Mouse (Mus musculus): Measurements from ENCODE around the gene Tmem18. TPM values are rescaled to one million over a fixed set of nuclear protein-coding genes. Genes with fewer than 3 reads are reported as not detected.

Tmem18 gene
- total RNA-seq (2017): 11.7 and 23.5 TPM in 2 replicates

DNA sequence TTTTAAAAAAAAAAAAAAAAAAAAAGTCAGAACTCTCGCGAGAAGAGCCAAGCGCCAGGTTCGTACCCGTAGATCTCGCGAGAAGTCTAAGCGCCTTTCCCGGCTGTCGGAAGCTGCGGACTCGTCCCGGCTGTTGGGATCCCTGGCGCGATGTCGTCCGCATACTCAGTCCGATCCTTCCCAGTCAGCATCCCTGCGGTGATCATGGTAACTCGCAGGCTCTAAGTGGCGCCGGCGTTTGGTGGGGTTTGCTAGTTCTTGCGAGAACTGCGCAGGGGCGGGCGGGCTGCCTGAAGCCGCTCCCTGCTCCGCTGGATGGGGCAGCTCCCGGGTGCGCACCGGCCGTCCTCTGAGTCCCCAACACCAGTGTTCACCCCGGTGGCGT is at the start of gene Tmem18:
Tmem18 (plus strand) TSS at position 71 of the 385 bp plus-strand sequence.
- peak; percentile 90 to 93 for ATAC-seq (replicated peaks in 1 of 2; ENCODE audit: insufficient read depth in 1 of 2, low FRiP score in 2 of 2, low TSS enrichment in 1 of 2, low read depth in 1 of 2, poor library complexity in 2 of 2, severe bottlenecking in 2 of 2)

DNA sequence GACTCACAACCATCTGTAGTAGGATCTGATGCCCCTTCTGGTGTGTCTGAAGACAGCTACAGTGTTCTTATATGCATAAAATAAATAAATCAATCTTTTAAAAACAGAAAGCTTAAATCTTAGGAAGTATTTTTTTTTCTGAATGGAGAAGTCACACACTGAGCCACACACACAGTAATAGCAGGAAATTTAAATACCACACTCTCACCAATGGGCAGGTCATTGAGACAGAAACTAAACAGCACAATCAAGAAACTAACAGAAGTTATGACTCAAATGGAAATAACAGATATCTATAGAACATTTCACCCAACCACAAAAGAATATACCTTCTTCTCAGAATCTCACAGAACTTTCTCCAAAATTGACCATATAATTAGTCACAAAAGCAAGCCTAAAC is 26.9 kb upstream of the Tmem18 start:
- no peak for ATAC-seq (replicated peaks in 1 of 2; ENCODE audit: insufficient read depth in 1 of 2, low FRiP score in 2 of 2, low TSS enrichment in 1 of 2, low read depth in 1 of 2, poor library complexity in 2 of 2, severe bottlenecking in 2 of 2)

DNA sequence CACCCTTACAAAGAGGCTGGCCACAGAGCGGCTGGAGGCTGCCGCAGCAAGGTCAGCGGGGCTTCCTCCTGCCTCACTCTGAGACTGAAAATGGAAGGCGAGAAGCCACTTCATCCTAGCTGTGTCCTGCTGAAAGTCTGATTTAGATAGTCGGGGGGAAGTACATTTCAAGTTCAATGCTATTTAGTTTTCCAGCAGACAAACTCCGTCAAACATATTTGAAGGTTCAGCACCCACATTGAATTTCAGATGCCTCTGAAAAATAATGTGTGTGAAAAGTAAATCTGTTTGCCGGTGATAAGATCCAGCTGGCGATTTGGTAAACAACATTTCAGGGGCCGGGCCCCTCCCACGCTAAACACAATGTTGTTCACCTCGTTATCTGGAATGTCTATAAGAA is 22.8 kb upstream of the Tmem18 start:
- no peak for ATAC-seq (replicated peaks in 1 of 2; ENCODE audit: insufficient read depth in 1 of 2, low FRiP score in 2 of 2, low TSS enrichment in 1 of 2, low read depth in 1 of 2, poor library complexity in 2 of 2, severe bottlenecking in 2 of 2)

DNA sequence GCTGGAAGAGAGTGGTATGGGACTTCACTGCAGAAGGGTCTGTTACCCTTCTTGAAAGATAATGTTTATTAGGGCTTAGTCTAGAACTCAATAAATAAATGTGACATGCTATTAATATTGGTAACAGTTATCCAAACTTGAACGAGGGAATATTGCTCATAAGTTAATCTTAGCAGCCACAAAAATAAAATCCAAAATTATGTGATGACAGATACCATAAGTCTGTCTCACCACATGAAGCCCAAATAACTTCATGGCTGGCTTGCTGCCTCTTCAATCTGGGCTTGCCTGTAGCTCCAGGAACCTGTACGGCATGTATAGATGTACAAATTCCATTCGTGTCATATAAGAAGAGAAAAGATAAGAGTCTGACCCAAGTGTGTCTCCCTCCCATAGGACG is 12.2 kb upstream of the Tmem18 start:
- no peak for ATAC-seq (replicated peaks in 1 of 2; ENCODE audit: insufficient read depth in 1 of 2, low FRiP score in 2 of 2, low TSS enrichment in 1 of 2, low read depth in 1 of 2, poor library complexity in 2 of 2, severe bottlenecking in 2 of 2)

DNA sequence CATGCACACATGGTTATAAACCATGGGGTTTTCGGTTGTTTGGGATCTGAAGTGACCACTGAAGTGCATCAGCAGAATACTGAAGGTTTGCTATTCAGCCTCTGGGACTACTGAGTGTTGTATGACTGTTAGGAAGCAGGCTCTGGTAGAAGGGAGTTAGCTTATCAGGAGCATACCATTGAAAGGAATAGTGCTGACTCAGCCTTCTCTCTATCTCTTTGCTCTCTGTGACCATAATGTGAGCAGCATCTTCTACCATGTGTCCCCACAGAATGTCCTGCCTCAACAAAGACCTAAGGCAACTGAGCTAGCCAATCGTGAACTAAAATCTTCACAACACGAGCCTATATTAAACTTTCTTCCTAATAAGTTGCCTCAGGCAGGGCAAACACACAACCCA is 8.3 kb upstream of the Tmem18 start:
- ATAC-seq (replicated peaks in 1 of 2; ENCODE audit: insufficient read depth in 1 of 2, low FRiP score in 2 of 2, low TSS enrichment in 1 of 2, low read depth in 1 of 2, poor library complexity in 2 of 2, severe bottlenecking in 2 of 2): no peak

DNA sequence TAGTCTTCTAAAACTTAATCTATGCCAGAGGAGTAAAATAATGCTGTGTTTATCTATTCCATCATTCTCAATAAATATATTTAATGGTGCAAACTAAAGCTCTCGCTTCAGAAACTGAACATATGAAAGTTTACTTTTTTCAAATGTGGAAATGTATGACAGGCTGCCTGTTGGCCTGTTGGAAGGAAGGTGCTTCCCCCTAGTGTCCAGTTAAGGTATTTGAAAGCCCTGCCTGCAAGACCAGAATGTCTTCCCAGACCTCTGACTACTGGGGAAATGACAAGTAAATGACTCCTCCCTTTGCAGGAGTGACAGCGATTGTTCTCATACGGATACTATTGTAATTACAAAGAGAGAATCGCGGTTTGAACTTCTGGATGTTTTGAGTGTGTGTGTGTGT is 6.2 kb upstream of the Tmem18 start:
- ATAC-seq (replicated peaks in 1 of 2; ENCODE audit: insufficient read depth in 1 of 2, low FRiP score in 2 of 2, low TSS enrichment in 1 of 2, low read depth in 1 of 2, poor library complexity in 2 of 2, severe bottlenecking in 2 of 2): peak; percentile 74 to 92

DNA sequence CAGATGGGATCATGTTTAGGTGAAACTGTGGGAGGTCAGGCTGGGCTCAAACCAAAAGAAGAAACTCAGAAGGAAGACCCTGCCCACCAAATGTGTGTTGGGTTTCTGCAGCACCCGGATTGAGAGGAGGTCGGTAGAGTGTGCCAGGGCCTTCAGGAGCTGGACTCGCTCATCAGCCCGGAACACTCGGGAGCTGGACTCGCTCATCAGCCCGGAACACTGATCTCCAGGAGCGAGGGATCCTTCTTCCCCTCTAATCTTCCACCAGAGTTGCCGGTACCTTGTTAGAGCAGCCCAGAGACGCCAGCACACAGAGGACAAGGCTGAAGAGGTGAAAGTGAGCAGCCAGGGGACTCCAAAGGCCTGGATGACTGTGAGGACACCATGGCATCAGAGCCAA is 2.9 kb upstream of the Tmem18 start:
- ATAC-seq (replicated peaks in 1 of 2; ENCODE audit: insufficient read depth in 1 of 2, low FRiP score in 2 of 2, low TSS enrichment in 1 of 2, low read depth in 1 of 2, poor library complexity in 2 of 2, severe bottlenecking in 2 of 2): no peak

DNA sequence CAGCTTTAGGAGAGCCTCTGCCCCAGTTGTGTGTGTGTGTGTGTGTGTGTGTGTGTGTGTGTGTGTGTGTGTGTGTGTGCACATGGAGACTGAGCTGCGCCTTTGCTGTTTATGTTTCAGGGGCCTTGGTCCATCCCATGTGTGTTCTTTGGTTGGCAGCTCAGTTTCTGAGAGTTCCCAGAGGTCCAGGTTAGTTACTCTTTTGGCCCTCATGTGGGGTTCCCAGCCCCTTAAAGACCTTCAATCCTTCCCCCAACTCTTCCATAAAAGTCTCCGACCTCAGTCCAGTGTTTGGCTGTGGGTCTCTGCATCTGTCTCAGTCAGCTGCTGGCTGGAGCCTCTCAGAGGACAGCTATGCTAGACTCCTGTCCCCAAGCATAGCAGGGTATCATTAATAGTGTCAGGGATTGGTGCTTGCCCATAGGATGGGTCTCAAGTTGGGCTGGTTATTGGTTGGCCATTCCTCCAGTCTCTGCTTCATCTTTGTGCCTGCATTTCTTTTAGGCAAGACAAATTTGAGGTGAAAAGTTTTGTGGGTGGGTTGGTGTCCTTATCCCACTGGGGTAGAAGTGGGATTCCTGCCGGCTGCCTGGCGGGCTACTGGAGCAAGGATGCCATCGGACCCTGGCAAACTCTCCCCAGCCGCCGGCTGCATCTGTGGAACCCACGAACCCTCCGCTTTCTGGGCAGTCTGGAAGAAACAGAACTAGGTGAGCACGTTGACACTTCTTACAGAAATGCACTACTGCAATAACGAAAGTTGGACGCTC is 455 bp upstream of the Tmem18 start:
- ATAC-seq (replicated peaks in 1 of 2; ENCODE audit: insufficient read depth in 1 of 2, low FRiP score in 2 of 2, low TSS enrichment in 1 of 2, low read depth in 1 of 2, poor library complexity in 2 of 2, severe bottlenecking in 2 of 2): no peak

DNA sequence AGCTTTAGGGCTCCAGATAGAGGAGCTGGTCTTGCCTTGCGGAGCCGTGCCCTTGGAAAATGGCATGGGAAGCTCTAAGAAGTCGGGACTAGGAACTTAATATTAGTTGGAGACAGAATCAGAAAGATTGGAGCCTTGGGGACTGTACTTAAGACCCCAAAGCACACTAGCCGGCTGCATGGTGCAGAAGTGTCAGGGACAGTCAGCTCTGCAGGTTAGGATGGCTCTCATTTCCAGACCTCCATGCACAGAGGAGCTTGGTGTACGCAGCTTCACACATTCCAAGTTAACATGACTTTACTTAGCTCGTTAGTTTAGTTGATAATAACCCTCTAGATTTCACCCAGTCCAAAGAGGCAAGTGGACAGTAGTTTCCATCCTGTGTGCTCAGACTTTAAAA is 637 bp downstream of the Tmem18 start:
- ATAC-seq (replicated peaks in 1 of 2; ENCODE audit: insufficient read depth in 1 of 2, low FRiP score in 2 of 2, low TSS enrichment in 1 of 2, low read depth in 1 of 2, poor library complexity in 2 of 2, severe bottlenecking in 2 of 2): peak; percentile 5 to 20; a peak in 2 of 4 replicates

DNA sequence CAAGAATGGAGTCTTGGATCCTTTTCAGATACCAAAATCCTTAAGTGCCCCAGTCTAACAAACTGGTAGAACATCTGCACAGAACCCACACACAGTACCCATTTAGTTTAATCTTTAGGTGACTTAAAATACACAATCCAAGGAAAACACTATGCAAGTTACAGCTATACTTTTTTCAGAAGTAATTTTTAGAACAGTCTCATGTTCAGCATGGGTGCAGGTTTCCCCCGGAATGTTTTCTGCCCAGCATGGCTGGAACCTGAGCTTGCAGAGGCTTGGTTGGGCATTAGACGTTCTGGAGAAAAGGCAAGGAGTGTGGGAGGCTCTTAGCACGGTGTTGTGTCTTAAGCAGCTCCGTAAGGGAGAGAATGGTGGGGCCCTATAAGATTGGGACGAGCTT is 7.6 kb downstream of the Tmem18 start:
- ATAC-seq (replicated peaks in 1 of 2; ENCODE audit: insufficient read depth in 1 of 2, low FRiP score in 2 of 2, low TSS enrichment in 1 of 2, low read depth in 1 of 2, poor library complexity in 2 of 2, severe bottlenecking in 2 of 2): no peak

DNA sequence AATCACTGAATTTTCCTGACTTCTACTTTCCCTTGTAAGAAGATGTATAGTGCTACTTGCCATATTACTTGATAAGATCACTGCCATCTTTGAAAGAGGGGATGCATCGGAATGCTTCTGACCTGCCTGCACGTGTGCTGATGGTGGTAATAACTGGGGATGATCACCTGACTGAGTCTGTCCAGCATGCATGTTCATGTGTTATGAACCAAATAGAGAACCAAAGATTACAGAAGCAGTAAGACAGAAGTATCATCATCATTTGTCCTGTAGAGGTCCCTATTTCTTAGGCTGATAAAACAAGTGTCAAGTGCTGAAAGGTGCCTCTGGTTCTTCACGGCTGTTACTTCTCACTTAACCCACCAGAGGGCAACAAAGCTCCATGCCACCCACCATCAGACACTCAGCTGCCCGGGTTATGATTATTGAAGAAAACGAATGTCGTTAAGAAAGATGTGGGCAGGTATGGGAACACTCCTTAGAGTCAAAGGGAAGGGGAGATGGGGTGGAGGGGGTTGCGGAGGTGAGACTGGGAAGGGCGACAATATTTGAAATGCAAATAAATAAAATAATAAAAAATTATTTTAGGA is 12.7 kb downstream of the Tmem18 start:
- ATAC-seq (replicated peaks in 1 of 2; ENCODE audit: insufficient read depth in 1 of 2, low FRiP score in 2 of 2, low TSS enrichment in 1 of 2, low read depth in 1 of 2, poor library complexity in 2 of 2, severe bottlenecking in 2 of 2): peak; percentile 79 to 86; a peak in 3 of 4 replicates

DNA sequence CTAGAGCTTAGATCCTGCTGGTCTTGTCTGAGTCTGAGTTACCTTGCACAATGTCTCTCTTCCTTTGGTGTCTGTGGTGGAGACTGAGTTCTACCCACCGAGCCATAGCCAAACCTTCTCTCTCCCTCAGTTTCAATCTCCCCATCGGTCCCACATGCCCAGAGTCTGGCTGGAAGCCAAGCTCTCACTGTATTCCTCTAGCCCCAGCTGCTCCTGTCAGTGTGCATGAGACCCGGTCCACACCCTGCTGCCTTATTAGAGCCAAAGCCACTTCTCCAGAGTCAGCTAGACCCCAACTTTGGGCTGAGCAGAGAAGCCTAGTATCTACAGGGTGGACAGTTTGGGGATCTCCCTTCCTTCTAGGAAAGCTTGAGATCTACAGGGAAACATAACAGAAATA is 14.7 kb downstream of the Tmem18 start:
- no peak for ATAC-seq (replicated peaks in 1 of 2; ENCODE audit: insufficient read depth in 1 of 2, low FRiP score in 2 of 2, low TSS enrichment in 1 of 2, low read depth in 1 of 2, poor library complexity in 2 of 2, severe bottlenecking in 2 of 2)

DNA sequence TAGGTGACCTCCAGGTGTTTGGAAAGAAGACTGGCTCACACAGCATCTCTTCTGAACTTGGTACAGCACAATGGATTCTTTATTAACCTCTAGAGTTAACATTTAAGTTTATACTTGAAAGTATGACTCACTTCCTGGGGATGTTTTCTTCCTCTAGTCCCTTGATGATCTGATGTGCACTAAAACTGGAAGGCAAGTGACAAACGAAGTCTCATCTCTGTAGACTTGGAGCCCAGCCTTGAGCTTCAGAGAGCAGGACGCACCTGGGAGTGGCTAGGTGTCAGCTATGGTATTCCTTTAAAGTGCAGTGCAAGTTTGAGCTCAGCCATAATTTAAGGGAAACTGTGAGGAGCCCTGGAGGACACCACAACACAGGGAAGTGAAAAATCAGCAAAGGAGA is 15.2 kb downstream of the Tmem18 start:
- ATAC-seq (replicated peaks in 1 of 2; ENCODE audit: insufficient read depth in 1 of 2, low FRiP score in 2 of 2, low TSS enrichment in 1 of 2, low read depth in 1 of 2, poor library complexity in 2 of 2, severe bottlenecking in 2 of 2): no peak

DNA sequence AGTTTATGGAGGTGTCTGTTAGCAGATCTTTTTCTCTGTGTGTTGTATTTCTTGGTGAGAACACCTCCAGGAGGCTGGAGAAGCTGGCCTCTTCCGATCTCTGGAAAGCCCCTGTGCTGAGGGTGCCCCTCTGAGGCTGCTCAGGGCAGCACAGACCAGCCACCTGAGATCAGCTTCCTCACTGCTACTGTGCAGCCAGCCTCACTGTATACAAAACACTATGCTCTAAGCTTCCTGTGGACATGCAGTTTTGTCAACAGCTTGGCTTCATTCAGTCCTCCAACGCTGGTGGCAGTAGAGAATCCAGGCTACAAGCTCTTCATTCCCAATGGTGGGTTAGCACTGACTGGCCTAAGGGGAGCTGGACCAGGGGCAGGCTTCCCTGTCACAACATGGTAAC is 15.8 kb downstream of the Tmem18 start:
- no peak for ATAC-seq (replicated peaks in 1 of 2; ENCODE audit: insufficient read depth in 1 of 2, low FRiP score in 2 of 2, low TSS enrichment in 1 of 2, low read depth in 1 of 2, poor library complexity in 2 of 2, severe bottlenecking in 2 of 2)

DNA sequence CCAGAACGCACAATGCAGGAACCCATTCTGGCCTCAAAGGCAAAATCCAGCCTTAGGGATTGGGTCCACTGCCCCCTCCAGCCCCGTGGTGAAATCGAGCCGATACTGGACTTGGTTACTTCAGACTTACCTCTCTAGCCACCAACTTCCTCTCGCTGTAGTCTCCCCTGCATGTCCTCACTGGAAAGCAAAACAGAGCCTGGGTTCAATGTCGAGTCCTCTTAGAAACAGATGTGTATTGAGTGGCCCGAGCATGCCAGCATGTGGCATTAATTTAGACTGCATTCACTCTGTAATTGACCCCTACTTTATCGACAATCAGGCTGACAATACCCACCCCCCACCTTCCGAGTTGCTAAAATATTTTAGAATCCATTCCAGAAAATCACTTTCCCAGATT is 19.8 kb downstream of the Tmem18 start:
- ATAC-seq (replicated peaks in 1 of 2; ENCODE audit: insufficient read depth in 1 of 2, low FRiP score in 2 of 2, low TSS enrichment in 1 of 2, low read depth in 1 of 2, poor library complexity in 2 of 2, severe bottlenecking in 2 of 2): no peak

DNA sequence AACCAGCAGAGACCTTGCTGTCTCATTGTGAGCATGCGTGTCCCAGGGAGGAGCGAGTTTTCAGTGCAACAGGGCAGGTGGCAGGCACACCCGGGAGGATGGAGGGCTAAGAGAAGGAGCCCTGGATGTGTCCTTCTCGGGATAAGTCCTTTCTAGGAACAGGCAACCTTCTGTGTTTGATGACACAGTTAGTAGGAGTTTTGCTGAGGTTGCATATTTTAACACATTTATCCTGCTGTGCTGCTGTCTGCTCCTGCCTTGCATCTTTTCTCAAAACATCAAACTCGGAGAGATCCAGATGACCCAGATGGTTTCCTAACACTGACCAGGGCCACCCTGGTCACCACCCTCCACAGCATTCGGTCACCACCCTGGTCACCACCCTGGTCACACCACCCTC is 20.6 kb downstream of the Tmem18 start:
- ATAC-seq (replicated peaks in 1 of 2; ENCODE audit: insufficient read depth in 1 of 2, low FRiP score in 2 of 2, low TSS enrichment in 1 of 2, low read depth in 1 of 2, poor library complexity in 2 of 2, severe bottlenecking in 2 of 2): no peak

DNA sequence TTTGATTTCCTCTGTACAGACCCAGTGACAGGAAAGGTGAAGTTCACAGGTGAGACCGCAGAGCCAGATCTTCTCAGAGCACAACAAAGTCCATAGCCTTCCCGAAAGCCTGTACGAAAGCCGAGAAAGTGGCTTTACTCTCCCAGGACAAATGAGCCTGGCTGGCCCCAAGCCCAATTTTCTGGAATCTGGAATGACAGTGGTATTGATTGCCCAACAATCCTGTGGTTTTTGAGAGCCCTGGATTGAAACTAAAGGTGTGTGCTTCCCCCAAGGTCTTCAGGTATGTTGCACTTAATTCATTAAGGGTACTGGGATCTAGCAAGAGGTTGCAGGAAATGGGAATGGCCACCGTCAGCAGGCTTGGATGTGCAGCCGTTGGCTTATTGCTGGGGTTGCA is 21.7 kb downstream of the Tmem18 start:
- ATAC-seq (replicated peaks in 1 of 2; ENCODE audit: insufficient read depth in 1 of 2, low FRiP score in 2 of 2, low TSS enrichment in 1 of 2, low read depth in 1 of 2, poor library complexity in 2 of 2, severe bottlenecking in 2 of 2): no peak

DNA sequence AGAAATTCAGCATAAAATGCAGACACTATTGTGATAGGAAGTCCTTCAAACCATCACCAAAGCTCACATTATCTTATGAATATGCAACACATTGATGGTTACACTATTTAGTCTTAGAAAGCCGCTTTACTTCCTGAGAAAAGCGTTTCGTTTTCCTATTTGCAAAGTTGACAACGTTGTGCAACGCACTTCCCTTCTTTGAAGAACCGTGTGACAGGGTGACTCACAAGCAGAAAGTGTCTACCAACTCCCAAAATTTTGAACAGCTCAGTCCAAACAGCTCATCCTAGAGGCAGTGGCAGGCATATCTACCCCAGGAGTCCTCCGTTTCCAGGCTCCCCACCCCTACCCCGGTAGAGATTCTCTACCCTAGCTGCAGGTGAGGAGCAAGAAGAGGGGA is 22.5 kb downstream of the Tmem18 start:
- peak in 1 of 2 experiments; percentile 34; a peak in 1 of 4 replicates for ATAC-seq (replicated peaks in 1 of 2; ENCODE audit: insufficient read depth in 1 of 2, low FRiP score in 2 of 2, low TSS enrichment in 1 of 2, low read depth in 1 of 2, poor library complexity in 2 of 2, severe bottlenecking in 2 of 2)

DNA sequence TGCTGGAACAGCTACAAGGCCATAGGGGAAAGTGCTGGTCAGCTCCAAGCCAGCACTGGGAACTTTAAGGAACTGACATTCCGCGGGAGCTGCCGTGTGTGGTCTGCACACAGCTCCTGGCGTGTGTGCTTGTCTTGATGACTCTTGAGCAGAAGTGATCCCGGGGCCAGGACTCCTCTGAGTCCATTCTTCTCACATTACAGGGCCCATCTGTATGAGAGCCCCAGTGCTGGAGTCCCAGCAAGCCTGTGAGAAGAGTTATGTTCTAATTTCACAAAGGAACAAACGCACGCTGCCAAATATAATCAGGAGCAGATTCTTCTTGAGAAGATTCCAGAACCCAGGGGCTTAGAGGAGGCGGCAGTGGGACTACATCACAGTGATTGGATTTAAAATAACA is 34.2 kb downstream of the Tmem18 start:
- ATAC-seq (replicated peaks in 1 of 2; ENCODE audit: insufficient read depth in 1 of 2, low FRiP score in 2 of 2, low TSS enrichment in 1 of 2, low read depth in 1 of 2, poor library complexity in 2 of 2, severe bottlenecking in 2 of 2): no peak
